Mouse (Mus musculus): Measurements from ENCODE around the gene Gsk3b. TPM values are rescaled to one million over a fixed set of nuclear protein-coding genes. Genes with fewer than 3 reads are reported as not detected.

Gsk3b gene
- polyA plus RNA-seq, 1 experiment from 2014 or later = 72.2 TPM

DNA sequence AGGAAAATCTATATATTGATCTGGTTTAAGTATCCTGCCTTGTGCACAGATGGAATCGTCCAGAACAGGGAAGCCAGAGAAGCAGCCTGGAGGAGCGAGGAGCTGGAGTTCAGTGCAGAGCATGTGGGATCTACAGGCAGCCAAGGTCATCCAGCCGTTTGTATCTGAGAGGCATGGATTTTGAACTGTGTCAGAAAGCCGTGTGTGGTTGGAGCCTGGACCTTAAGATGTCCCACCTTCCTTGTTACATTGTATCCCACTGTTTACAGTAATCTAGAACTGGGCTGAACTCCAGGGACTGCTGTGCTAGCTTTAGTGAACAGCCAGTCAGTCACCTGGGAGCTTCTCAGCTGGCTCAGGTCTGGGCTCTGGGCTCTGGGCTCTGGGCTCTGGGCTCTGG lies 197.7 kb downstream of the Gsk3b start:
- Histone ChIP-seq H3K9ac (no peak overlapping the region), H3K27ac (no peak overlapping the region), H3K36me3 (no peaks in the 10 kb centered on the region), H3K4me1 (peaks cover 4% of the 10 kb centered on the region; the same call in 1 of the 2 replicates), H3K27me3 (no peaks in the 10 kb centered on the region), H3K4me2 (no peak overlapping the region), H3K4me3 (no peak overlapping the region), H3K9me3 (no peaks in the 10 kb centered on the region)
- WGBS = 71% methylated on average over 4 of the region's 4 CpGs
- ATAC-seq (ENCODE audit: insufficient number of reproducible peaks, insufficient read depth, low FRiP score, low TSS enrichment, low read depth) = no peak

- Histone ChIP-seq H3K27ac (no peak overlapping the region), H3K9me3 (no peaks in the 10 kb centered on the region), H3K4me2 (no peak overlapping the region), H3K9ac (no peak overlapping the region), H3K27me3 (no peaks in the 10 kb centered on the region), H3K36me3 (no peaks in the 10 kb centered on the region), H3K4me3 (no peak overlapping the region), H3K4me1 (peaks cover 4% of the 10 kb centered on the region; the same call in 1 of the 2 replicates)
- no peak for ATAC-seq (ENCODE audit: insufficient number of reproducible peaks, insufficient read depth, low FRiP score, low TSS enrichment, low read depth)
- 56% methylated on average over 6 of the region's 6 CpGs for WGBS
These were observed 198.6 kb downstream of the Gsk3b start for GRCm38 (mm10) chr16:38287357-38287756.

GRCm38 (mm10) chr16:38287762-38288161 lies 199.0 kb downstream of the Gsk3b start:
- Histone ChIP-seq H3K9me3 (no peaks in the 10 kb centered on the region), H3K27me3 (no peaks in the 10 kb centered on the region), H3K4me3 (no peak overlapping the region), H3K4me1 (peaks cover 4% of the 10 kb centered on the region; the same call in 1 of the 2 replicates), H3K9ac (no peak overlapping the region), H3K27ac (no peak overlapping the region), H3K36me3 (no peaks in the 10 kb centered on the region), H3K4me2 (no peak overlapping the region)
- ATAC-seq (ENCODE audit: insufficient number of reproducible peaks, insufficient read depth, low FRiP score, low TSS enrichment, low read depth) = no peak
- 74% methylated on average over 3 of the region's 3 CpGs for WGBS

DNA sequence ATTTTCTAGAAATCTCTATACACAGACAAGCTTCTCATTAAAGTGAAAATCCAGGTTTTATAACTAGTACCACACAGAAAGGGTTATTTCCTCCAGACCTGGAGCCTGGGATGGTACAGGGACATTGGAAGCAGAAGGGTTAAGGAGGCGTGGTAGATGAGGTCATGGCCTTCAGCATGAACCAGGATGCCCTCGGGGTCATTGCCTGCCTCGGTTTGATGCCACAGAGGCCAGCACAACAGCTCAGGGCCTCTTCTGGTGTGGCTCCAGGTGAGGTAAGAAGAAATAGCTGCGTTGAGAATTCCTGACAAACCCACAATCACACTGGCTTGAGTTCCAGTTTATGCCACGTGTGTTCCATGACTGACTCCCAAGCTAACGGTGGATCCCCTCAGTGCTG lies 200.1 kb downstream of the Gsk3b start:
- Histone ChIP-seq H3K4me1 (peaks cover 4% of the 10 kb centered on the region; the same call in 1 of the 2 replicates), H3K4me2 (no peak overlapping the region), H3K9ac (no peak overlapping the region), H3K36me3 (no peaks in the 10 kb centered on the region), H3K9me3 (no peaks in the 10 kb centered on the region), H3K4me3 (no peak overlapping the region), H3K27ac (no peak overlapping the region), H3K27me3 (no peaks in the 10 kb centered on the region)
- 10% methylated on average over 6 of the region's 6 CpGs for WGBS
- no peak for ATAC-seq (ENCODE audit: insufficient number of reproducible peaks, insufficient read depth, low FRiP score, low TSS enrichment, low read depth)

DNA sequence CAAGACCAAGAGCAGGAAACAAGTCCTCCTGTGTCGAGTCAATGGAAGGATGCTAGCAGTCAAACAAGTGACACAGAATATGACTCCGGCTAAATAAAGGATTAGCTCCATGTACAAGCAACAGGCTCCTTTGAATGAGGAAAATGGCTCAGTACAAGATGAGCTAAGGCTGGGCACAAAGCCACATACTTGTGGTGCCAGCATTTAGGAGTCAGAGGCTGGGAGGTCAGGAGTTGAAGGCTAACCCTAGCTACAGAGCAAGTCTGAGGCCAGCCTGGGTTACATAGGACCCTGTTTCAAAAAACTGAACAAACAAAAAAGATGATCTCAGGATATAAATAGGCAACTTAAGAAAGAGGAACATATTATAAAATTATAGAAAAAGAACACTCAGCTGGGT lies 201.3 kb downstream of the Gsk3b start:
- no peak for ATAC-seq (ENCODE audit: insufficient number of reproducible peaks, insufficient read depth, low FRiP score, low TSS enrichment, low read depth)
- Histone ChIP-seq H3K4me2 (no peak overlapping the region), H3K9me3 (no peaks in the 10 kb centered on the region), H3K27ac (no peak overlapping the region), H3K36me3 (no peaks in the 10 kb centered on the region), H3K4me1 (peaks cover 4% of the 10 kb centered on the region; the same call in 1 of the 2 replicates), H3K4me3 (no peak overlapping the region), H3K27me3 (no peaks in the 10 kb centered on the region), H3K9ac (no peak overlapping the region)
- 73% methylated on average over 2 of the region's 2 CpGs for whole genome bisulfite sequencing

DNA sequence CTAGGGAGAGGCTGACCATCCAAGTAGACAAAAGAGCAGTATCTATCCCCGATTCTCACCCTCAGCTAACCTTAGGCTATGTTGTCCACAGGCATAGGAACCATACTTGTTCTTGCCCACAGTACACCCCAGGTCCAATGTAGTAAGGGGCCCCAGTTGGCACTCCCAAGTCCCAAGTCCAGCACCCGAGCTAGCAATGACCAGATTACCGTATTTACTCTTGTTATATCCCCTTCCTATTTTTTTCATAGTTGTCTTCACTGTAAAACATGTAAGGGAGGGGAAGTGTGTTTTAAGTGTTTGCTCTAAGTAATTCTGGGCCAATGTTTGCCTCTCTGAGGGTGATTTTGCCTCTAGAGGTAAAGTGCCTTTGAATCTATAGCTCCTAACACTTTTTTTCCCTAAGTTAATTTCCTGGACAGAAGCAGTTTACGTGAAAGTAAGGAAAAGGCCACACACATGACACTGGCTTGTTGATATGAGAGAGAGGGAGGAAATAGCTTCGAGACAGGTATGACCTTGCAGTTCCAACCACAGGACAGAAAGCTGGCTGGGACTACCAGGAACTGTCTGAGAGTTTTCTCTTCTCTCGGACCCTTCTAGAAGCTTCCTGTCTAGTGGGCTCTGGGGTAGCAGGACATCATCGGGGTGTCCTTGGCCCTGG lies 206.0 kb downstream of the Gsk3b start, which contains the start of gene Nr1i2:
Gene Nr1i2 (minus strand): TSS at position 140 of the 664 bp plus-strand sequence.
- Histone ChIP-seq H3K4me3 (no peak within 1 kb of the TSS), H3K9ac (no peak within 1 kb of the TSS), H3K36me3 (no peaks in the 10 kb centered on the region), H3K27ac (no peak within 1 kb of the TSS), H3K4me1 (no peaks in the 10 kb centered on the region), H3K4me2 (no peak within 1 kb of the TSS), H3K27me3 (no peaks in the 10 kb centered on the region), H3K9me3 (no peaks in the 10 kb centered on the region)
- ATAC-seq (ENCODE audit: insufficient number of reproducible peaks, insufficient read depth, low FRiP score, low TSS enrichment, low read depth) = no peak
- WGBS = 60% methylated on average over 7 of the region's 7 CpGs

DNA sequence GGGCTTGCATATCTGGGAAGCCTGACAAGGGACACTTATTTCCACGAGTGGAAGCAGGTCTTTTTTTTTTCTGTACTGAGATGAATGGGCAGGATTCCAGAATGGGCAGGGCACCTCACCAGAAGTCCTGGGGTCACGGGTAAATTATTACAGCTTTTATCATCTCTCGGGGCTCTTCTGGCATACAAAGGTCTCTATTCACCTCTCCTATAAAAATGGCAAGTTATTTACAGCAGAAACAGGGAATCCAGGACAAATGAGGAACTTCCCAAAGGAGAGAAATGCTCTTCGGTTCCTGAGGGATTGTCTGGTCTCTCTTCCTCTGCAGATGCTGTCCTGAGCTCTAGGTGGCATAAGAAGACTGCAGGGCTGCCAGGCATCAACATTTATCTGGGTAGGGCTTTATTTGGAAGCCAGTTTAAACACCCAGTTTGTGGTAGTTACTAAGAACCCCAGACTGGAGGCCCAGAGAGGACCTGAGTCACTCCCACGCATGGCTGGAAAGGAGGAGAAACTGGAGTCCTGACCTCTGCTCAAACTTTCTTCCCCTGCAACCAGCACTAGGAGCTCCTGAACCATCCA lies 206.6 kb downstream of the Gsk3b start:
- H3K4me3 ChIP-seq = no peak overlapping the region
- H3K27ac ChIP-seq = no peak overlapping the region
- 47% methylated on average over 5 of the region's 5 CpGs for WGBS
- H3K9me3 ChIP-seq = no peaks in the 10 kb centered on the region
- no peak overlapping the region for H3K4me2 ChIP-seq
- ATAC-seq (ENCODE audit: insufficient number of reproducible peaks, insufficient read depth, low FRiP score, low TSS enrichment, low read depth) = no peak
- no peaks in the 10 kb centered on the region for H3K36me3 ChIP-seq
- H3K9ac ChIP-seq = no peak overlapping the region
- H3K4me1 ChIP-seq = no peaks in the 10 kb centered on the region
- H3K27me3 ChIP-seq = no peaks in the 10 kb centered on the region

Other genes starting within 250 kb of the Gsk3b start
- 0.23 and 0.25 TPM in 2 replicates for gene Gm36028, start 227.9 kb upstream of the Gsk3b start, polyA plus RNA-seq (2015; fragmentation: Nextera tagmentation; extraction: Ambion mirVana)
- 63.6 and 63.7 TPM in 2 replicates for gene Lrrc58, start 220.6 kb upstream of the Gsk3b start, polyA plus RNA-seq (2015; fragmentation: Nextera tagmentation; extraction: Ambion mirVana)
- gene Gpr156, start 172.5 kb upstream of the Gsk3b start, polyA plus RNA-seq (2015; fragmentation: Nextera tagmentation; extraction: Ambion mirVana) = 0.37 and 0.58 TPM in 2 replicates
- 0.10 TPM in 1 of 2 replicates, not detected in the other for gene Nr1i2, start 205.8 kb downstream of the Gsk3b start, polyA plus RNA-seq (2015; fragmentation: Nextera tagmentation; extraction: Ambion mirVana)